Mouse (Mus musculus): ENCODE data around the gene Tfb2m. TPM values are rescaled to one million over a fixed set of nuclear protein-coding genes. Genes with fewer than 3 reads are reported as not detected.

Tfb2m gene
- polyA plus RNA-seq, 1 experiment from 2014 or later, result 32.6 TPM

- Histone ChIP-seq H3K4me1 (ENCODE audit: control insufficient read depth, insufficient read depth, low read length) (peaks cover 15% of the 10 kb centered on the region), H3K4me2 (ENCODE audit: low read depth, low read length) (no peak overlapping the region), H3K9me3 (ENCODE audit: control insufficient read depth, low read length) (no peaks in the 10 kb centered on the region), H3K4me3 (ENCODE audit: low read depth, low read length) (no peak overlapping the region), H3K36me3 (ENCODE audit: control insufficient read depth, insufficient read depth, low read length) (no peaks in the 10 kb centered on the region), H3K27ac (ENCODE audit: low read depth, low read length) (no peak overlapping the region), H3K9ac (replicated peaks; ENCODE audit: low read depth, low read length) (no peak overlapping the region), H3K27me3 (ENCODE audit: control insufficient read depth, insufficient read depth, low read length) (no peaks in the 10 kb centered on the region)
- WGBS, result 90% methylated on average over 3 of the region's 3 CpGs
- no peak for ATAC-seq (ENCODE audit: low read depth)
Observed at GRCm38 (mm10) chr1:179551336-179551735, 5.3 kb upstream of the Tfb2m start.

DNA sequence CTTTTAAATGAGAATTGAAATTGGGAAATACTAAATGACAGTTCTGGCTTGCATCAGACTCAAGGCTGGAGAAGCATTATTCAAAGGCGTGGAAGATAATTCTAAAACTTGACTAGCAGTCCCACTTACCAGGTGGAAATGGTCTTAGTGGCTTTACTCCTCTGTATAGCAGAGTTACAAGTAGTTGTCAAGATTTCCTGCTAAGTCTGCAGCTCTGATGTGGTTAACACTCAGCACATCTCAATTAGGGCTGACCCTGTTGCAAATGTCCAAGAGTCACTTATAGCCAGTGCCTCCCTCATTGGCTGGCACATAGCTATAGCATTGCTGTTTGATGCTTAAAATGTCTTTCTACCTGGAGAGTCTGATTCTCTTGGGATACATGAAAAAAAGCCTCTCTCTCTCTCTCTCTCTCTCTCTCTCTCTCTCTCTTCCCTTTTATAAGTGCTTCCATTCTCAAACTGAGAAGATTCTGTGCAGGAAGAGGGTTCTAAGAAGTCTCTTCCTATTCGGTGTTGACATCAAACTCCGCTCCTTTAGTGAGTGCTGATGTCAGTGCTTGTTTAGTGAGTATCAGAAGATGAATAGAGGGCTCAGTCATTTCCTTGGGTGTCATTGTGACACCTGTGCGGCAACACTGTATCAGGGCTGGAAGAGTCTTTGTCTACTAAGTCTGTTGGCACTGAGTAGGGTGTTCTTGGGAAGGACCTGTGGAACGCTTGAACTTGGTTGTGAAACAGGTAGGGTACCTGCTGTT, 3.1 kb upstream of the Tfb2m start:
- H3K4me1 ChIP-seq (ENCODE audit: control insufficient read depth, insufficient read depth, low read length), result peaks cover 22% of the 10 kb centered on the region
- H3K9ac ChIP-seq (replicated peaks; ENCODE audit: low read depth, low read length), result no peak overlapping the region
- no peaks in the 10 kb centered on the region for H3K27me3 ChIP-seq (ENCODE audit: control insufficient read depth, insufficient read depth, low read length)
- no peak for ATAC-seq (ENCODE audit: low read depth)
- no peaks in the 10 kb centered on the region for H3K36me3 ChIP-seq (ENCODE audit: control insufficient read depth, insufficient read depth, low read length)
- H3K4me2 ChIP-seq (ENCODE audit: low read depth, low read length), result no peak overlapping the region
- 92% methylated on average over 5 of the region's 5 CpGs for WGBS
- no peak overlapping the region for H3K4me3 ChIP-seq (ENCODE audit: low read depth, low read length)
- H3K9me3 ChIP-seq (ENCODE audit: control insufficient read depth, low read length), result no peaks in the 10 kb centered on the region
- H3K27ac ChIP-seq (ENCODE audit: low read depth, low read length), result no peak overlapping the region

GRCm38 (mm10) chr1:179548220-179548619, 2.2 kb upstream of the Tfb2m start:
- WGBS, result 70% methylated on average over 11 of the region's 11 CpGs
- H3K9ac ChIP-seq (replicated peaks; ENCODE audit: low read depth, low read length), result no peak overlapping the region; the same call in 1 of the 2 replicates
- H3K4me1 ChIP-seq (ENCODE audit: control insufficient read depth, insufficient read depth, low read length), result peaks cover 22% of the 10 kb centered on the region
- ATAC-seq (ENCODE audit: low read depth), result no peak
- H3K36me3 ChIP-seq (ENCODE audit: control insufficient read depth, insufficient read depth, low read length), result no peaks in the 10 kb centered on the region
- H3K27ac ChIP-seq (ENCODE audit: low read depth, low read length), result no peak overlapping the region
- peak overlapping the region; percentile 61 for H3K4me2 ChIP-seq (ENCODE audit: low read depth, low read length)
- H3K9me3 ChIP-seq (ENCODE audit: control insufficient read depth, low read length), result no peaks in the 10 kb centered on the region
- H3K27me3 ChIP-seq (ENCODE audit: control insufficient read depth, insufficient read depth, low read length), result no peaks in the 10 kb centered on the region
- no peak overlapping the region for H3K4me3 ChIP-seq (ENCODE audit: low read depth, low read length)

- Histone ChIP-seq H3K36me3 (ENCODE audit: control insufficient read depth, insufficient read depth, low read length) (no peaks in the 10 kb centered on the region), H3K9ac (replicated peaks; ENCODE audit: low read depth, low read length) (peak overlapping the region; percentile 74), H3K4me2 (ENCODE audit: low read depth, low read length) (peak overlapping the region; percentile 61), H3K4me1 (ENCODE audit: control insufficient read depth, insufficient read depth, low read length) (peaks cover 22% of the 10 kb centered on the region), H3K4me3 (ENCODE audit: low read depth, low read length) (peak overlapping the region; percentile 74), H3K9me3 (ENCODE audit: control insufficient read depth, low read length) (no peaks in the 10 kb centered on the region), H3K27ac (ENCODE audit: low read depth, low read length) (peak overlapping the region; percentile 90; the same call in 1 of the 2 replicates), H3K27me3 (ENCODE audit: control insufficient read depth, insufficient read depth, low read length) (no peaks in the 10 kb centered on the region)
- WGBS, result 9% methylated on average over 5 of the region's 5 CpGs
- no peak for ATAC-seq (ENCODE audit: low read depth)
Observed at GRCm38 (mm10) chr1:179547176-179547575, 1.1 kb upstream of the Tfb2m start.

- peak overlapping the region; percentile 74 for H3K4me3 ChIP-seq (ENCODE audit: low read depth, low read length)
- H3K27me3 ChIP-seq (ENCODE audit: control insufficient read depth, insufficient read depth, low read length), result no peaks in the 10 kb centered on the region
- H3K36me3 ChIP-seq (ENCODE audit: control insufficient read depth, insufficient read depth, low read length), result no peaks in the 10 kb centered on the region
- H3K9ac ChIP-seq (replicated peaks; ENCODE audit: low read depth, low read length), result peak overlapping the region; percentile 74
- peak; percentile 86 for ATAC-seq (ENCODE audit: low read depth)
- H3K9me3 ChIP-seq (ENCODE audit: control insufficient read depth, low read length), result no peaks in the 10 kb centered on the region
- WGBS, result under 1% methylated on average over 44 of the region's 44 CpGs
- H3K4me1 ChIP-seq (ENCODE audit: control insufficient read depth, insufficient read depth, low read length), result peaks cover 22% of the 10 kb centered on the region
- H3K27ac ChIP-seq (ENCODE audit: low read depth, low read length), result peak overlapping the region; percentile 90
- H3K4me2 ChIP-seq (ENCODE audit: low read depth, low read length), result peak overlapping the region; percentile 61
Observed at GRCm38 (mm10) chr1:179546551-179546917, 467 bp upstream of the Tfb2m start.

GRCm38 (mm10) chr1:179541502-179541901, 4.6 kb downstream of the Tfb2m start:
- H3K9ac ChIP-seq (replicated peaks; ENCODE audit: low read depth, low read length), result no peak overlapping the region
- H3K27me3 ChIP-seq (ENCODE audit: control insufficient read depth, insufficient read depth, low read length), result no peaks in the 10 kb centered on the region
- H3K4me3 ChIP-seq (ENCODE audit: low read depth, low read length), result no peak overlapping the region
- H3K4me2 ChIP-seq (ENCODE audit: low read depth, low read length), result no peak overlapping the region
- H3K27ac ChIP-seq (ENCODE audit: low read depth, low read length), result no peak overlapping the region
- peaks cover 8% of the 10 kb centered on the region for H3K4me1 ChIP-seq (ENCODE audit: control insufficient read depth, insufficient read depth, low read length)
- 0 out of 2 replicates have a peak, but pooled peaks cover 5% of the 10 kb centered on the region for H3K36me3 ChIP-seq (ENCODE audit: control insufficient read depth, insufficient read depth, low read length)
- ATAC-seq (ENCODE audit: low read depth), result no peak
- H3K9me3 ChIP-seq (ENCODE audit: control insufficient read depth, low read length), result no peaks in the 10 kb centered on the region
- 63% methylated on average over 3 of the region's 3 CpGs for WGBS

- ATAC-seq (ENCODE audit: low read depth), result no peak
- Histone ChIP-seq H3K4me2 (ENCODE audit: low read depth, low read length) (no peak overlapping the region), H3K36me3 (ENCODE audit: control insufficient read depth, insufficient read depth, low read length) (0 out of 2 replicates have a peak, but pooled peaks cover 5% of the 10 kb centered on the region), H3K27ac (ENCODE audit: low read depth, low read length) (no peak overlapping the region), H3K9me3 (ENCODE audit: control insufficient read depth, low read length) (no peaks in the 10 kb centered on the region), H3K27me3 (ENCODE audit: control insufficient read depth, insufficient read depth, low read length) (no peaks in the 10 kb centered on the region), H3K9ac (replicated peaks; ENCODE audit: low read depth, low read length) (no peak overlapping the region), H3K4me3 (ENCODE audit: low read depth, low read length) (no peak overlapping the region), H3K4me1 (ENCODE audit: control insufficient read depth, insufficient read depth, low read length) (peaks cover 1% of the 10 kb centered on the region)
- 92% methylated on average over 3 of the region's 3 CpGs for WGBS
Observed at GRCm38 (mm10) chr1:179539887-179540286, 6.2 kb downstream of the Tfb2m start.

DNA sequence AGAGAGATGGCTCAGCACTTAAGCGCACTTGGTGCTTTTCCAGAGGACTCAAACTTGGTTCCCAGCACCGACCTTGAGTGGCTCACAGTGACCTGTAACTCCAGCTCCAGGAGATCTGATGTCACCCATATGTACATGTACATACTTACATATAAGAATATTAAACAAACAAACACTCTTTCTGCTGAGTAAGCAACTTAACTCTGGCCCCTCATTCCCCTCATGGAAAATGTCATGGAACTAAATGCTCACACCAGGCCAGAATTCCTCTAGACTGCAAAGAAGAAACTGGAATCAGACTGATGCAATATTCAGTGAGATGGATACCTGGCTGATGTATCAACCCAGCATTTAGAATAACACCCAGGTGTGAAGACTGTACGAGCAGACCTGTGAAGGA, 7.0 kb downstream of the Tfb2m start:
- Histone ChIP-seq H3K9me3 (ENCODE audit: control insufficient read depth, low read length) (no peaks in the 10 kb centered on the region), H3K4me3 (ENCODE audit: low read depth, low read length) (no peak overlapping the region), H3K36me3 (ENCODE audit: control insufficient read depth, insufficient read depth, low read length) (0 out of 2 replicates have a peak, but pooled peaks cover 5% of the 10 kb centered on the region), H3K27ac (ENCODE audit: low read depth, low read length) (no peak overlapping the region), H3K4me2 (ENCODE audit: low read depth, low read length) (no peak overlapping the region), H3K27me3 (ENCODE audit: control insufficient read depth, insufficient read depth, low read length) (no peaks in the 10 kb centered on the region), H3K9ac (replicated peaks; ENCODE audit: low read depth, low read length) (no peak overlapping the region), H3K4me1 (ENCODE audit: control insufficient read depth, insufficient read depth, low read length) (no peaks in the 10 kb centered on the region)
- 94% methylated on average over 3 of the region's 3 CpGs for WGBS
- no peak for ATAC-seq (ENCODE audit: low read depth)

GRCm38 (mm10) chr1:179519901-179520300, 26.2 kb downstream of the Tfb2m start:
- H3K27me3 ChIP-seq (ENCODE audit: control insufficient read depth, insufficient read depth, low read length), result no peaks in the 10 kb centered on the region
- no peaks in the 10 kb centered on the region for H3K36me3 ChIP-seq (ENCODE audit: control insufficient read depth, insufficient read depth, low read length)
- no peak overlapping the region for H3K4me2 ChIP-seq (ENCODE audit: low read depth, low read length)
- no peaks in the 10 kb centered on the region for H3K4me1 ChIP-seq (ENCODE audit: control insufficient read depth, insufficient read depth, low read length)
- 81% methylated on average over 3 of the region's 3 CpGs for WGBS
- no peak for ATAC-seq (ENCODE audit: low read depth)
- no peak overlapping the region for H3K9ac ChIP-seq (replicated peaks; ENCODE audit: low read depth, low read length)
- no peak overlapping the region for H3K27ac ChIP-seq (ENCODE audit: low read depth, low read length)
- no peaks in the 10 kb centered on the region for H3K9me3 ChIP-seq (ENCODE audit: control insufficient read depth, low read length)
- H3K4me3 ChIP-seq (ENCODE audit: low read depth, low read length), result no peak overlapping the region
